Mouse (Mus musculus) ovary, postnatal 10 days (tissue): Measurements from ENCODE around the gene Immp1l.

Experiments
- DNase-seq: peaks from one replicate; pipeline ENCODE4 v3.0.0; 2022; ENCODE audit warnings: low spot score

The Immp1l gene

DNA sequence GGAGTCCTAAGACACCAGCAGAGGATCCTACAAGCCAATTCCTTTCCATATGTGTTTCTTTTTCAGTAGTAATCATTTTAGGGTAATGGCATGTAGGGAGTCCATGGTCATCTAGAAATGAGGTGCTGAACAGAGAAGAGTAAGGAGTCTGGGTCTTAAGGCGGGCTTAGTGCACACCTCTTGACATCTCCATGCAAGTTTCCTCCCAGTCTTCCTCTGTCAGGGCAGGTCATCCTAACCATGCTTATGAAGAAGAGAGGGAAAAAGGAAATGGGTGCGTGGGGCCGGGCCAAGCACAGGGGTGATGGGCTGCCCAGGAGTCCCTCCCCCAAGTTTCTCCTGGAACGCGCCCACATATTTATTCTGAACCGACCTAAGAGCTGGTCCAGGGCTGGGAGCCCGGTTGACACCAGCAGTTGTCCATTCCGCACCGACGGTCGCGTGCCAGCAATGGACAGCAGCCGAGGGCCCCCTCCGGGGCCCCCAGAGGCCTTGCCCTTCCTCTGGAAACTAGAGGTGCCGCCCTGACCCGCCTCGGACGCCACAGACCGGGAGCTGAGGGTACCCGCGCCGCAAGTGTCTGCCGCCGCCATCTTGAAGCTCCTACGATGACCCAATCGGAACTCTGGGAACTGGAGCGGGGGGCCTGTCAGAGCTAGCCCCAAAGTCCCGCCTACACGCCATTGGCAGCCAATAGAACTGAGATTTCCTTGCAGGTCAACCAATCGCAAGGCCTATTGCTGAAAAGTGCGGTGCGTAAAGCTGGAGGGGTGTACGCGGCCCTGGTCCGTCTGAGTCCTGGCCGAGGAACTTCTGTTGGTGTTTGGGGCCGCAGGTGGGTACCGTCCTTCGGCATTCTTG is at the start of gene Immp1l, which contains the start of gene Elp4:
Immp1l (plus strand) TSS at position 743 of the 861 bp plus-strand sequence.
Elp4 (minus strand) TSS at position 669 of the 861 bp plus-strand sequence.
- DNase-seq, result peak; percentile 93

DNA sequence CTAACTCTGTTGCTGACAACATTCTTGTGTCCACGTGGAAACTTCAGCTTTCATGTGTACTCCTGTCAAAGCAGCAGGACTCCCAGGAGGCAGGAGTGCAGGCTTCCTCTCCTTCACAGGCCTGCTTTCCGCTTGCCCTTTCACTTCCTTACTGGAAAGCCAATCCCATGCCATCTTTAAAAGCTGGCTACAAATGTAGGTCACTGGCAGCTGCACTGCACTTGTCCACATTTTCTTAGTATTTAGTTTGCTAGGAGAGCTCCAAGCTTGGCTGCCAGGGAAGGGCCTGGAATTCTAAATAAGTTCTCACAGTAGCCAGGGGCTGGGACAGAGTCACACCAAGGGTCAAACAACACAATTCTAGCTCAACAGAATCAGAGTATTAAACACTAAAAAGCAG is 49.7 kb upstream of the Immp1l start:
- DNase-seq, result no peak

DNA sequence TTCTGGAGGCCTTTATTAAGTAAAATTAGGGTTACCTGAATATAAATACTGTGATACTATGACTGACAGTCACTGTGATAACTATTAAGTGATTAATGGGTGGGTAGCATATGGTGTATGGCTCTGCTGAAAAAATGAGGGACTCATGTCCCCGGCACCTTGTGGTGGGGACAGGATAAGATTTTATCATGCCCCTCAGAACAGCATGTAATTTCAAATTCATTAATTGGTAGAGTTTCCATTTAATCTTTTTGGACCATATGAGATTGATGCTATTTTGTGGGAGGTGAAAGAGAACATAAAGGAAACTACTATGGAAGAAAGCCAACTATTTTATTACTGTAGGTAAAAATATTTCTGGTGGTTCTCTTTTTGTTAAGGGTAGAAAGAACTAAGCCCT is 31.0 kb upstream of the Immp1l start:
- DNase-seq, result no peak

DNA sequence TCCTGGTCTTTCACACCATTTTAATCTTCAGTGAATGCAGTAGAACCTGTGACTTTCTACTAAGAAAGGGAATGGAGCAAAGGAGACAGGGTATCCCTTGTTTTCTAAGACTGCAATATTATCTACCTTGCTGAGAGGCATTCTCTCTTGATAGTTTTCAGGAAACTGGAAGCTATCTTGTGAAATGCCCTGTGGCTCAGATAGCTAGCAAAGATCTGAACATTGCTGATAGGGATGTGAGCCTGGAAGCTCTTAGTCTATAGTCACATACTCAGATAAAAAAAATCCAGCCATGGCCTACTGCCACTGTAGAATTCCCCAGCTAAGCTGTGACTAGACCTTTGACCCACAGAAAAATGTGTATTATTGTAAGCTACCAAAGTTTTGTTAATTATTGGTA is 13.6 kb upstream of the Immp1l start:
- DNase-seq, result no peak

DNA sequence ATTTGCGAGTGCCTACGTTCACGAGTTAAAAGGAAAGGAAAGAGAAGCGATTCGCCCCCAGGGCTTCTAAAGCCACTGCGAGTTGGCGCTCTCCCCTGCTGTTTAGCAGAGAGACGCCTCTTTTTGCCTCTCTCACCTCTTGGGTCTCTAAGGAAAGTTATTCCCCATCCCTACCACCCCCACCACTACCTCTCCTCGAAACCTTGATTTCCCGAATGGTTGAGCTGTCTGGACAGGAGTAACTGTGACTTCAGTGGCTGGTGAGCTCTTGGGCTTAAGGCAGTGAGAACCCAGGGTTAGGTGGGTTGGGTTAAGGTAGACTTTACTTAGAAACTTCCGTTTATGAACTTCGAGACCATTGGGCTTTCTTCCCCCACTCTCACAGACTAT is 314 bp downstream of the Immp1l start:
- DNase-seq, result no peak

DNA sequence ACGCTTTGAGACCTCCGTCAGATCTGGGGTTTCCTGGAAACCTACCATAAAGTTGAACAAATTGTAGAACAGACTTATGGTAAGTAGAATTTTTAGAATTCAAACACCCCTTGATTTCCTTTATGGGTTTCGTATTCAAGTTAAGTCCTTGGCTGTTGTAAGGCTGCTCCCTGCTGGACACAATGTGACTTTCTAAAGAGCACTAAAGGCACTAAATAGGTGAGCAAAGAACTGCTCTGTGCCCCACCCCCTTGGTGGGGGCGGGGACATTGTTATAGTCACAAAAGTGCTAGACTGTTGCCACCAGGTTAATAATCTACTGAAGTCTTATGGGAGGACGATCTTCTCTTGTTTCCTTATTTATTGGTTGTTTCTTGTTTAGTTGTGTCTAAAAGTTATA is 3.9 kb downstream of the Immp1l start:
- DNase-seq, result no peak

DNA sequence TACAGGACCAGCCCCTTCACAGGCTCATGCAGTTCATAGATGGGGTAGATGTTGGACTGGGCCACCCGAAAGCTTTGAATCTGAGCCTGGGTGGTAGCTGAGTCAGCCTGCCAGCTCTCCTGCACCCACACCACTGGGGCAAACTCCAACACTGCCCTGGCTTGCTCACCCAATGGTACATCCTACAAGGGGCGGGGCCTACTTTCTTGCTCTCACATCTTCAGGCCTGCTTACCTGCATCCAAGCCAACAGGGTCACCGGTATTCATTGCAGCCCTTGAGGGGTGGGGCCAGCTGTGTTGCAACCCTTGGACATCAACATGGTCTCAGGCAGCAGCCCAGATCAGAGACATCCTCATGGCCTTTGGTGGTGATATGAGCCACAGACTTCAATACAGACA is 6.2 kb downstream of the Immp1l start:
- DNase-seq, result no peak

DNA sequence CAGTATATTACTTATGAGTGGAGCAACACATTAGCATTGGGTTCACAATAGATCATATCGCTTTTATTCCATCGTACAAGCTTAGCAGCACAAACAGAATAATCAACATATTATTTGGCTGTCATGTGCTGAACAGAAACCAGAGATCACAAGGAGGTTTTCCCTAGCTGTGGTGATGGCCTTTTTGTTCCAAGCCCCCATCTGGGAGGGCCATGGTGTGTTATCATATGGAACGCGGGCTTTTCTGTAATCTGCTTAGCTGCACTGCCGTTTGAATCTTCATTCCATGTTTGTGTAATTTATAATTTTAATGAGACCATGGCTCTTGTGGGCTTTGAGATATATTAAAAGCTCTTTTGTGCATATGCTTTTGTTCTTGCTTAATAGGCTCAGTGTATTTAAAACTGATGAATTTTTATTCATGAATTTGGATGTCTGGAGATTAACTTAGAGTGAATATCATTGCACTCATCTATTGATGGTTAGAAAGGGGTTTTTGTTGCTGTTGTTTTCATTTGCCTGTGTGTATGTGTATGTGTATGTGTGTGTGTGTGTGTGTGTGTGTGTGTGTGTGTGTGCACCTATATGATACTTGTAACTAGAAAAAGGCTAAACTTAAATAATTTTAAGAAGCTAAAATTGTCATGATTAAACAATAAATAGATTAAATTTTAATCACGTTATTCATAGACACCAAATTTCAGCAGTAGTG is 9.4 kb downstream of the Immp1l start:
- DNase-seq, result no peak

DNA sequence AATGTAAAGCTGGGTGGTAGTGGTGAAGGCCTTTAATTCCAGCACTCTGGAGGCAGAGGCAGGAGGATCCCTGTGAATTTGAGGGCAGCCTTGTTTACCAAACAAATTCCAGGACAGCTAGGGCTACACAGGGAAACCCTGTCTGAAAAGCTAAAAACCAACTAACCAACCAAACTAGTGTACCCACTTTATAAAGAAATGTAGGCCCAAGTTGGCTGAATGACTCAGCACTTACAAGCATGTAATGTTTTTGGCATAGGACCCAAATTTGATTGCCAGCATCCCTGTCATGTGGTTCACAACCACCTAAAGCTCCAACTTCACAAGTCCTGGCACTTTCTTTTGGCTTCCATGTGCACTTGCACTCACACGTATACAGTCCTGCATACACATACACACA is 12.2 kb downstream of the Immp1l start:
- DNase-seq, result no peak

DNA sequence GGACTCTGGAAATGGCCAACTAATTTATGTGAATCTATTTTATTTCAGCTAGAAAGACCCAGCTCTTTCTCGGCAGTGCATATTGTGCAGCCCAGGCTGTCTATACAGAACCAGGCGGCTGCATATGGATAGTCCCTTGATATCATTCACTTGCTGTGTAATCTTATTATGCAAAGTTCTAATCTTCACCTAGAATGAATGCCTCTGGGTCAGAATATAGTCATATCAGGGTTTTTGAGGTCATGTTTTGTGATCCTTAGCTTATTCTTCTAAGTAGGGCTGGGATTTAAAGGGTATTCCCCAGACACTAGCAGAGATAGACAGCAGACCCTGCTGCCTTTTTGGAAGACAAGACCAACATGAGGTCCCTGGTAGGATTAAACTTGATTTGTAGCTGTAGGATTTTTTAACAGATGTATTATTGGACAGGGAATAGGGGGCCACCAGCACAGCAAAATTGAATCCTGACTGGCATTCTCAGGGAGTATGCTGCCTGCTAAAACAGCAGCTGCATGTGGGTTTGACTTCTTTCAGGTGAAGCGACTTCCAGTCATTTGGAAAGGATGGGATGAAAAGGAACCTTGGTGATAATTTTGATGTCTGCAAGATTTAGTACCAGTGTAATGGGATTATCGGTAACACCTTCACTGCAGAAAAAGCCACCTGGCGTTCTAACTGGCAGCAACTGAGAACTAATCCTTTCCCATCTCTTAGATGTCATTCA is 13.3 kb downstream of the Immp1l start:
- DNase-seq, result no peak

DNA sequence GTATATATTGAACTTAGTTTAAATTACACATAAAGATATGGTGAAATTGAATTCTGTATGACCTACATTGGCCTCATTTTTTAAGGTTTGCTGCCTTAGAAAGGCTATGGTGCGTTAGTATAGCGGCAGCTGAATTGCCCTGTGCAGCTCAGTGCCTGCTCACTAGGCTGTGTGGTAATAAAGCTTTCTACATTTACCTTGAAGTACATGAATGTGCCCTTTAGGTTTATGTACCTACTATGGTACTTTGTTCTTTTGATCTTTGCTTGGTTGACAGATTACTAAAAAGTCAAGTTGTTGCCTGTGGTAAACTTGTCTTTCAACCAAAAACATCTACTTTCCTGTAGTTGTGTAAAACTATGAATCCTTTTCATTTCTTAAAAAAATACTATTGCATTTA is 45.7 kb downstream of the Immp1l start:
- no peak for DNase-seq

DNA sequence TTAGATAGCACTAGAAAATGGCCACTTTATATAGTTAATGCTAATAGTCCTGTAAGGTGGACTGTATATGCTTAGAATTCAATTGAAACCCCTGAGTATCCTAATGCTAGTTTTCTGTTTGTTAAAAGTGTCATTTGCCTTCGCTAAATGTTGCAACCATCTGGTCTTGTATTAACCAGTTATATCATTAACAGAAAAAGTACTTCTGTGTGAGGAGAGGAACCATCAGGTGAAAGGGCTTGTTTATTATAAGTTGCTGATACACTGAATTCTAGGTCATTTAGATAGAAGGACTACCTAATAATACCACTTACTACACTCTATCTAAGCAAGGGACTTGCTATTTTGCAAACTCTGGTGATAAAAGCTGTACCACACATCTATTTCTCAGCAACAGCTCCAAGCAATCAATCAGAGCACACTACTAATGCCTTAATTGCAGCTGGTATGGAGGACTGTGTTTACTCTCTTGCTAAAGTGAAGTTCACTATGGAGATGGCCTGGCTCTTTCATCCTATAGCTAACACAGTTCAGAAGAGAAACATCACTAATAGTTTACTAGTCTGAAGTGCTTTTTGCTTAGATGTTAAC is 47.0 kb downstream of the Immp1l start:
- DNase-seq, result no peak

DNA sequence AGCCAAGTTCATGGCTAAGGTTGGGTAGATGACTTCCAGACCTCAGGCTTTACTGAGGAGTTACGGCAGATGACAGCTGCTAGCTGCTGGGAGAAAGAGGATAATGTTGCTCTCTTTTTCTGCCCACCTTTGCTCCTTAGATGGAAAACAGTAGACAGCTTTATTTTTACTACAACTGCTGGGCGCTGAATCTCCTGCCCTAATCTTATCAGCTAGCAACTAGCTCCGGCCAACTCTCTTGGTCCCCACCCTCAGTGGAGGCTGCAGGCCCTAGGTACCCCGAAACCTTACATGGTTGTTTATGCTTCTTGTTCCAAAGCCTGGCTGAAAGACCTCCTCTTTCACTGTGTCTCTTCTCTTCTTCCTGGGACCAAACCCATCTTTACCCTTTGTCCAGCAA is 49.4 kb downstream of the Immp1l start:
- no peak for DNase-seq

DNA sequence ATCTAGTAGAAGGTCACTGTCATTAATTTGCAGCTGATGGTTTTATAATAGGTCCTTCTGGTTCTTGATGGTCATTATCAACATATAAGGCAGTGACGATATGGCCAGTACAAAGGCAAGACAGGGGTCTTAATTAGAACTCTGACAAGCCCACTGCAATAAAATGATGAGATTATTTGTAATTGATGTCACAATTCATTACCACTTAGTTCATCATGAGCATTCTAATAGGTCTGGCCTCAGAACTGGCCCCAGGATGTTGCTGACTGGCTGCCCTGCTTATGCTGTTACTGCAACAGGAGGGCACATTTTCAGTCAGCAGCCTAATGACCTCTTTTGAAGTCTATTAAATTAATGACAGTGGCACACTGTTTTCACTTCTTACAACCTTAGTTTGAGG is 59.0 kb downstream of the Immp1l start:
- DNase-seq, result no peak

DNA sequence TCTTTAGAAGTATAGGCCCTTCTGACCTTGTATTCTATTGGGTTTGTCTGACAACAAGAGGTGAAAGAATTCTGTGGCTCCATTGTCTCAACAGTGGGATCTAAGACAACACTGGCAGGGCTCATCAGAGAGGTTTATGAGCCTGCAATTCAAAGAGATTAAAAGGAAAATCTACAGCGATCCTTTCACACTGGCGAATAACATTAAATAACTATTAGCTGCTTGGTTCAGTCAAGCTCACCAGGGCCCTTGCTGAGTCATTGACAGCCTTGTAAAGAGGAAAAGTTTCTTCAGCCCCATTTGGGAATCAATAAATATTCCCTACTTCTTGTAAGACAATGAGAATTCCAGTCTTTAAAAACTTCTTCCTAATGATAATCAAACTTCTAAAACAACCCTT is 69.5 kb downstream of the Immp1l start:
- DNase-seq, result no peak

DNA sequence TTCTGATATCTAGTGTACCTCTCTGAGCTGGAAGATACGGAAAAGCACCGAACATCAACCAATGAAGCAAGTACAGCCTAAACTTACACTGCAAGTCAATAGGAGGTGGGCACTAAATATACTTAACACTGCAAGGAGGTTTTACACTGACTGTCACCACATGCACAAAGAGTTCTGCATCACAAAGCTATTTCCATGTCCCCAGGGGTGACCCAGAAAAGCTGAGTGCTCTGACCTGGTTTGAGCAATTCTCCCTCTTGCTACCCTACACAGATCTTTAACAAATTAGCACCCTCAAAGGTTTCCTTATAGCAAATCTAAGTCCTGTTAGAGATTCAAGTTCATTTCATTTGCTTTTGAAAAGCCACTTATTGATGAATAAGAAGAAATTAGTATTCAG is 73.6 kb downstream of the Immp1l start:
- DNase-seq, result no peak

DNA sequence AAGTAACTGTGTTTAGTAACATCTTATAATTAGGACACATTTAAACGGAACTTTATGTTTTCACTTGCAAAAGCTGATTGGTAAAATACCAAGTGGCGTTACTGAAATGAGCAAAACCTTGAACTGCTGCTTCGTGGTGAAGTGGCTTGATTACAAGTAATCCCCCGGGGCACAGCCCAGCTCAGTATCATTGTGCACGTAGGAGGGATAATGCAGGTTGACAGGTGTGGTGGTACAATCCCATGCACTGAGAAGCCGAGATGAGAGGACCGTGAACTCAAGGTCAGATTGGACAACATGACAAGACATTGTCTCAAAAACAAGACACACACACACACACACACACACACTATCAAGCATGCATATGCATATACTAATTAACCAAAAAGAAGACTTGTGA is 80.8 kb downstream of the Immp1l start:
- DNase-seq, result no peak

DNA sequence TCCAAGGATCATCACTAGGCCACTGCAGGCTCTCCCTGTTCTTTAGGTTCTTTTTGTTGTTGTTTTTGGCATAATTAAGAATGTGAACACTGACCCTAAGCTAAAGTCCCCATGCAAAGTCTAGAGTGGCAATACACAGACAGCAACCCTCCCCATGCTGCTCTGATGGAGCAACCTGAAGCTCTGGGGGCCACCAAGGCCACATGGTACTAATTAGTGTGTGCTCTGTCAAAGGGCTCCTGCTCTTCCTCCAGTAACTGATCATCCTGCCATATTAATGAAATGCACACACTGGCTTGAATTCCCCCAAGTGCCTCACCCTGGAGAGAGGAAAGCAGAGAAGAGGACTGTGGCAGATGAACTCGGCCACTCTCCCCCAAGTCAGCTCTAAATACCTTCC is 82.7 kb downstream of the Immp1l start:
- DNase-seq, result no peak

DNA sequence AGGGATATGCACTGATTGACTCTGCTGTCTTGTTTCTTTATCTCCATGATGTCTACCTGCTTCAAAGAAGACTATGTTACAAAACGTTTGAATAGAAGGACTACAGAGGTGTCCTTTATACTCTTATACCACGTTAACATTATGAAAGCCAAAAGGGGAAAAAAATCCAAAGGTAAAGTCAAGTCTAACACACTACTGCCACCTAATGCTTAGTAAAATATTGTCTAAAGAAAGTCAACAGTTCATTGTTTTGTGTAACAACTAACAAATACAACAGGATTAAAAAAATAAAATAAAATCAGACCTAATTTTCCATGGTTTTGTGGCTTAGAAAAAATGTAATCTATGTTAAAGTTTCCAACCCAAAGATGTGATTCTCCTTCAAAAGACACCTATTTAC is 83.6 kb downstream of the Immp1l start:
- no peak for DNase-seq

DNA sequence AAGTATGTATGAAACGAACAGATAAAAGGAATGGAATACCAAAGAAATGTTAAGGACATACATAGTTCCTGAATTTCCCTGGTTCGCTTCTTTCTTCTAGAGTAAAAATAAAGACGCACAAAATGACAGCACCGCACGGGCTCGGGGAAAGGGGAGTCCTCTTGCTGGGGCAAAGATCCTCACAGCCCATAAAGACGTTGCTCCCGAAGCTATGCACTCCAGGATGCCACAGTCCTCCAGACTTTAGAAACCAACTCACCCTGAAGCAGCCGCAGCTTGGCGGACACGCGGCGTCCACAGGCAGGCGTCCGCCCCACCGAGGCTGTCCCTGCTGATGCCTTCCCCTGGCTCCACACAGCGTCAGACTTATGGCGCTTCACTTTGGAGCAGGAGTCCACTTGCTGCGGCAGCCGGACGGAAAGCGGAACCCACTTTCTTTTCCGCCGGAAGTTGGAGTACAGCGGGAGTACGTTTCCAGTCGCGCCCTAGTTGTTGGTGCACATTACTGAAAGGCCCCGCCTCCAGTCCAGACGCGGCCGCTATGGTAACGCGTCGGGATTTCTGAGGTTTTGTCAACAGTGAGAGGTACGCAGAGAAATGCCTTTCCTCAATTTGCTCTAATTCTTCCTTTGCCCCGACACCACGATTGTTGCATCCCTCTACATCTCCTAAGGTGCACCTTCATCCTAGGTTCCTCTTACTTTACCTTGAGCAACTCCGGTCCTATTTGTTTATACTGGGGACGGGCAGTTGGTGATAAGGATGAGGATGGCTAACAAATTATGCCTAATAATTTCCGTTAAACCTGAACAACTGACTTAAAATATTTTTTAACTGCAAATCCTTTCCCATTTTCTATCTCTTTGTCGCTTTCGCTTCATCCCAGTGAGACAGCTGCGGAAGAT is 98.6 kb downstream of the Immp1l start, which contains the start of gene Dnajc24:
Dnajc24 (minus strand) TSS at position 715 of the 905 bp plus-strand sequence.
- DNase-seq, result peak; percentile 70

DNA sequence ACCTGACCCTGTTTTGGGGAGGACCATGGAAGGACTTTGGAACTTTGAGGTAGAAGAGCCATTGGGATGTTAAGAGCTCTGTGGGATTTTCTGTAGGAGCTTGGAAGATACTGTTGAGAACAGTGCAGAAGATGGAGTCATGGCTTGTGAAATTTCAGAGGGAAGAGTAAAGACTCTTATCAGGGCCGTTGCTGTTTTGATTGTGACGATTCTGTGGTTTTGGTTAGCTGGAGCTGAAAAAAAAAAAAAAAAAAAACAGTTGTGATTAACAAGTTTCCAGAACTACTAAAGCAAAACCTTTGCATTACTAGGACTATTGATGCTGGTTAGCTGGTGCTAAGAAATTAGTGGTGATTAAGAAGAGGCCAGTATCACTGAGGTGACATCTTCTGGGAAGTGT is 104.0 kb downstream of the Immp1l start:
- DNase-seq, result no peak
